Mouse (Mus musculus) kidney, adult 2 months (tissue): Measurements from ENCODE around the gene Rnf123. TPM values are rescaled to one million over a fixed set of nuclear protein-coding genes. Genes with fewer than 3 reads are reported as not detected.
A peak's percentile ranks its signal among the peaks of the same experiment; 100 is the strongest.

Experiments
- DNase-seq: peaks from one replicate; pipeline ENCODE4 v3.0.0; 2021
- H3K27ac ChIP-seq: fragments of 200-500 bp; 2 replicates; pipeline ENCODE4 v1.5.1; 2012; ENCODE audit warnings: low read depth, low read length, control low read depth, inconsistent platforms; ENCODE audit not compliant: insufficient read depth
- H3K27me3 ChIP-seq: fragments of 200-500 bp; replicated peaks from 2 replicates; pipeline ENCODE4 v1.6.1; 2012; ENCODE audit warnings: mild to moderate bottlenecking, moderate library complexity, low read length, inconsistent platforms; ENCODE audit not compliant: control insufficient read depth, insufficient read depth
- H3K36me3 ChIP-seq: fragments of 200-500 bp; 2 replicates; pipeline ENCODE4 v1.6.1; 2012; ENCODE audit warnings: mild to moderate bottlenecking, moderate library complexity, low read length, inconsistent platforms; ENCODE audit not compliant: control insufficient read depth, insufficient read depth
- H3K4me1 ChIP-seq: fragments of 200-500 bp; 2 replicates; pipeline ENCODE4 v1.6.1; 2011; ENCODE audit warnings: low read length; ENCODE audit not compliant: control insufficient read depth, insufficient read depth
- H3K4me3 ChIP-seq: fragments of 200-500 bp; 2 replicates; pipeline ENCODE4 v1.5.1; 2011; ENCODE audit warnings: mild to moderate bottlenecking, low read depth, low read length, control low read depth; ENCODE audit not compliant: insufficient read depth
- CTCF ChIP-seq: fragments of 200-500 bp; conservative IDR thresholded peaks from 2 replicates; pipeline ENCODE4 v1.5.1; 2011; ENCODE audit warnings: low read depth, mild to moderate bottlenecking, control low read depth, low read length, moderate library complexity, mixed read lengths; ENCODE audit not compliant: insufficient read depth, insufficient read length
- POLR2A ChIP-seq: fragments of 200-500 bp; IDR thresholded peaks from one replicate; pipeline ENCODE4 v1.6.1; 2011; ENCODE audit warnings: low read depth, low read length, control low read depth
- WGBS: fragments of 180-500 bp; shearing (Covaris S2); methylation state at CpG from one replicate; pipeline ENCODE4 v1.1.7; 2018; 5-methylcytosine and 5-hydroxymethylcytosine counted together
- polyA plus RNA-seq: library from polyadenylated mRNA; depleted of rRNA; stranded (reverse); fragments of >200 nt; gene quantifications from 2 replicates; pipeline ENCODE4 v1.2.3, GENCODE M21; 2012

Rnf123 gene
- polyA plus RNA-seq, 1 experiment: 92.1 TPM

DNA sequence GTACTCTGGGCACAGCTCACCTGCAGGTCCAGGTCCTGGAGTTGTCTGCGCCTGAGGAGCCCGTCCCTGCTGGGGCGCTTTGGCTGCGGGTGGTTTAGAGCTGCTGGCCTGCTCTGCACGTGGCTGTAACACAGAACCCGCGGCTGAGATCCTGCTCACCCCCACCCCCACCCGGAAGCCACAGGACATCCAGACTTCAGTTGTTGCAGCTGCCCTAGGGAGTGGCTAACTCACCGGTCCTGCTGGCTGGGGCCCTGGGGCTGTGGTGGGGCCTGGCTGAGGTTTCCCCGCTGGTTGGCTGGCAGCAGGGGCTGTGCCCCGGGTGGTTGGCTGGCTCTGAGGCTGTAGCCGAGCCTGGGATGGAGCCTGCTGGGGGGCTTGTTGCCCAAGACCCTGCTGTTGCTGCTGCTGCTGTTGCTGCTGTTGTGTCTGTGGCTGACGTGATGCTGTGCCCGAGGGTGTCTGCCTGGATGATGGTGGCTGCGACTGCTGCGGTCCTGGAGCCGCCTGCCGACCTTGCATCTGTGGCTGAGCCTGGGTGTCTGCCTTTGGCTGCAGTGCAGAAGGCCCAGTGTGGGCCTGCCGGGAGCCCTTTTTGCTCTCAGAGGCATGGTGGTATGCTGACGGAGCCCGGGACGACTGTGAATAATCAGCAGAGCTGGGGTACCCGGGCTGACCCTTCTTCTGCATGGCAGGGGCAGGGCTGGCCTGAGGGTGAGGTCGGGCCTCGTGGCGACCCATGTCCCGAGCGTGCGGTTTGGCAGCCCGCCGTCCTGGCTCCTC, 21.8 kb upstream of the Rnf123 start:
- Histone ChIP-seq H3K36me3 (no peaks in the 10 kb centered on the region), H3K27ac (no peak overlapping the region), H3K27me3 (no peaks in the 10 kb centered on the region), H3K4me3 (no peak overlapping the region), H3K4me1 (no peaks in the 10 kb centered on the region)
- 60% methylated on average over 31 of the region's 31 CpGs for WGBS
- TF ChIP-seq CTCF (no peak), POLR2A (no peak)
- DNase-seq: no peak

DNA sequence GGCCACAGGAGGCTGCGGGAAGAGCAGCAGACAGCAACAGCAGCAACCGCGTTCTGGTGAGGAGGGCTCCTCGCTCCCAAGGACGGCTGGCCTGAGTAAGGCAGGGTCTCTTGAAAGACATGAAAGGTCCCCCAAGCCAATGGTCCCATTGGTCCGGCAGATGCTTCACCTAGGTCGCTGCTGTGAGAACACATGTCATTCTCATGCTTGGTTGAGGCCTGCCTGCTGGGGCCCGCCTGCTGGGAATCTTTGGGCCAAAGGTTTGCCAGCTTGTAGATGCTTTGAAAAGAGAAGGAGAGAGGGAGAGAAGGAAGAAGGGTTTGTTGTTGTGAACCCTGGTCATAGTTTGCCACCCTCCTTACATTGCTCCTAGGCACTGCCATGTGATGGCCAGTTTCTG, 16.5 kb upstream of the Rnf123 start:
- Histone ChIP-seq H3K4me3 (no peak overlapping the region), H3K27ac (no peak overlapping the region), H3K36me3 (no peaks in the 10 kb centered on the region), H3K27me3 (no peaks in the 10 kb centered on the region), H3K4me1 (peaks cover 8% of the 10 kb centered on the region)
- TF ChIP-seq POLR2A: no peak
- TF ChIP-seq CTCF: no peak
- 90% methylated on average over 8 of the region's 8 CpGs for WGBS
- DNase-seq: no peak

DNA sequence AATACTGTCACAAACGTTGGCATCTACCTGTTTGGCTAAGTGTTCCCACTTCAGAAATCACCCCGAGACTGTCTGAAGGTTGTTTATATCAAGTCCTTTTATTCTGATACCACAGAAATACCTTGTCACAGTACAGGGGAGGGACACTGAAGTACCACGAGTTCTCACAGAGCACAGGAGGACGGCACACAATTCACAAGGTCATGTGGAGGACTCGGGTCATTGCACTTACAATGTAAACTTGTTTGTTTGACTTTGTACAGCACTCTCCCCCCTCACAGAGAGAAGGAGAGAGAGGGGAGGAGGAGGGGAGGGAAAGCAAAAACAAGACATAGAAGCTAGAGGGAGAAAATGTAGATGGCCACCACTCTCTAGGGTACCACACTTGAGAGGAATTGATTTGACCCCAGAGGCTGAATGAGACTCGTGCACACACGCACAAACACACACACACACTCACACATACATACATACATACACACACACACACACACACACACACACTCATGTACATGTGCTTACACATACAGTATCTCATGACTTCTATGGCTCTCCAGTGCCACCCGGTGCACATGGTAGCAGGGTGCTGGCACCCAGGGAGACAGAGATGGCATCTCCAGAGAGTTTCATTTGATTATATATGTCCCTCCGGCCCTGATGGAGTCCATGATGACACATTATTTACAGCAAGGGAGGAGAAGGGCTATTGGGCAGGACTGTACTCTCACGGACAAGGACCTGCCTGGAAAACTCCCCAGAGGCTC, 13.0 kb upstream of the Rnf123 start:
- TF ChIP-seq POLR2A (no peak), CTCF (no peak)
- Histone ChIP-seq H3K4me1 (peaks cover 8% of the 10 kb centered on the region), H3K36me3 (no peaks in the 10 kb centered on the region; the same call in 1 of the 2 replicates), H3K27ac (peak overlapping the region; percentile 11; the same call in 1 of the 2 replicates), H3K27me3 (no peaks in the 10 kb centered on the region), H3K4me3 (no peak overlapping the region)
- DNase-seq: no peak
- WGBS: 48% methylated on average over 10 of the region's 10 CpGs

DNA sequence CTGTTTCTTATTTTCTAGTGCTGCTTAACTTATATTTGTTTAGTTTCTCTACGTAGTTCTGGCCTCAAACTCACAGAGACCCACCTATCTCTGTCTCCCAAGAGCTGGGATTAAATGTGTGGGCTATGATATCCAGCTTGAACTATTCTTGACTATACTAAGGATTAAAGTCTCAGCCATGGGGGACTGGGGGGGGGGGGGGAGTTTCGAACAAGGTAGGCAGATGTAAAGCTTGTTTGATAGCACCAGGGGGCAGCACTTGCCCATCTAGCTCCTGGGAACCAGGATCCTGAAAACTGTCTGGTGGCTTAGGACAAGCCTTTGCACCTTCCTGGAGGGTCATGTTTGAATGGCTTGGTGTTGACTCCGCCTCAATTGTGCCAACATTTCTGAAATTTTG, 12.4 kb upstream of the Rnf123 start:
- Histone ChIP-seq H3K27me3 (no peaks in the 10 kb centered on the region), H3K36me3 (no peaks in the 10 kb centered on the region; the same call in 1 of the 2 replicates), H3K4me1 (peaks cover 8% of the 10 kb centered on the region), H3K4me3 (no peak overlapping the region), H3K27ac (no peak overlapping the region; the same call in 1 of the 2 replicates)
- peak; percentile 79 for DNase-seq
- WGBS: 2% methylated on average over 3 of the region's 3 CpGs
- no peak for TF ChIP-seq POLR2A
- peak; percentile 84 for TF ChIP-seq CTCF

DNA sequence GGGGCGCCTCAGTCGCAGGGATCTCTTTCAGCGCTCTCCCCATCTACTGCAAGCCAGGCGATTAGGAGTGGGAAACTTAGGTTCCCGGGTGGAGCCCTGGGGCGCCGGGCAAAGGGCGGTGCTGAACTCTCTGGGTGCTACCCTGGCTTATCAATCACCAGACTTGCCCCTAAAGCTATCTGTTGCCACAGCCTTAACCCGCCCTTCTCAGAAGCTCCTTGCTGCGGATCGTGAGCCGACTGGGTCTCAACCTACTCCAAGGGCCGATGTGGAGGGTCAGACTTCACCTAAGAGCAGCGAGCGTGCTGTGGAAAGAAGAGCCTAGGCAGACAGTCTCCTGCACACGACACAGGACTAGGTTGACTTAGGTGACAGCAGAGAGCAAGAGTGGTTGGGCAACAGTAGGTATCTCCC, 11.9 kb upstream of the Rnf123 start:
- TF ChIP-seq CTCF (no peak), POLR2A (no peak)
- peaks cover 13% of the 10 kb centered on the region for H3K4me1 ChIP-seq
- no peak overlapping the region; the same call in none of the 2 replicates for H3K27ac ChIP-seq
- DNase-seq: no peak
- peak overlapping the region; percentile 83 for H3K4me3 ChIP-seq
- H3K36me3 ChIP-seq: no peaks in the 10 kb centered on the region; the same call in 1 of the 2 replicates
- under 1% methylated on average over 16 of the region's 16 CpGs for WGBS
- H3K27me3 ChIP-seq: no peaks in the 10 kb centered on the region

DNA sequence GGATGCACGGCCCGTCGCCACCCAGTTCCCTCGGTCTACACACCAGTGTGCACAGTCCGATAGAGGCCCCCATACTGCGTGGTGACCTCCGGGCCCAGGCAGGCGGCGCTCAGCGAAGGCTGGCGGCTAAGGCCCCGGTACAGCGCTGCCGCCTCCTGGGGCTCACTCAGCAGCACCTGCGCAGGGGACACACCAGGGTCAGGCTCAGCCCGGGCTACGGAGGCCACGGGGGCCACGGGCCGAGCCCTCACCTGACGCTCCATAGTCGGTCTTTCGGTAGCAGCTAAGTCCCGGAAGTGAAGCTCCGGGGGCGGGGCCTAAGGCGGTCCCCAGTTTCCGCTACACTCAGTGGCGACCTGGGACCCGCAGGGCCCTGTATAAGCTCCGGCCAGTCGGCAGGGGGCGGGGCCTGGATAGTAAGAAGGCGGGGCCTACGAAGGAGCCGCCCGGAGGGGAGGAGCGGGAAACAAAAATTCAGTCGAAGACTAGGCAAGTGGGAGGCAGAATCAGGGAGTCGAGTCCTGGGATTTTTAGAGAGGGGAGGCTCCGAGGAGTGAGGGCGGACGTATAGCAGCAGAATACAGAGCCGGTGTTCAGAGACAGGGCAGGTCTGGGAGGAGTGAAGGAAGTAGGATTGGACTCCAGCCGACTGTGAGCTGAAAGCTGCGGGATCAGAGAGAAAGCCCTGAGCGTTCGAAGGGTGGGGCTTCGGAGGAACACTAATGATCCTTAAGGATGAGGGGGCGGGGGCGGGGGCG, 11.2 kb upstream of the Rnf123 start, which contains the start of gene Apeh:
Apeh (minus strand) TSS at position 423 of the 758 bp plus-strand sequence.
- WGBS: under 1% methylated on average over 52 of the region's 52 CpGs
- H3K27ac ChIP-seq: peak within 1 kb of the TSS; percentile 74

More for the DNA sequence above, 11.2 kb upstream of the Rnf123 start, which contains the start of gene Apeh:
- Histone ChIP-seq H3K27me3 (no peaks in the 10 kb centered on the region), H3K4me3 (peak within 1 kb of the TSS; percentile 83), H3K4me1 (peaks cover 15% of the 10 kb centered on the region), H3K36me3 (peaks cover under 1% of the 10 kb centered on the region)
- TF ChIP-seq POLR2A: no peak
- no peak for TF ChIP-seq CTCF
- peak; percentile 98 for DNase-seq
